Mouse (Mus musculus) forebrain, embryonic 14.5 days (tissue): ENCODE measurements around the gene Cntrl. TPM values are rescaled to one million over a fixed set of nuclear protein-coding genes. Genes with fewer than 3 reads are reported as not detected.

Experiments
- ATAC-seq: fragments of 200-750 bp; cut with Nextera tagmentation; 2 replicates; pipeline ENCODE4 v1.8.0; 2017; ENCODE audit warnings: mild to moderate bottlenecking, moderate library complexity
- DNase-seq: peaks from one replicate; pipeline ENCODE4 v3.0.0-alpha.2; 2015; ENCODE audit warnings: low spot score
- H3K27ac ChIP-seq: fragments of 300-500 bp; sonication (generic); 2 replicates; pipeline ENCODE4 v1.5.1; 2014; ENCODE audit warnings: low read depth, mild to moderate bottlenecking, control low read depth, low read length, moderate library complexity
- H3K27me3 ChIP-seq: fragments of 300-500 bp; sonication (generic); replicated peaks from 2 replicates; pipeline ENCODE4 v1.6.1; 2014; ENCODE audit warnings: low read length, control low read depth, mixed read lengths; ENCODE audit not compliant: control insufficient read depth, insufficient read depth
- H3K36me3 ChIP-seq: fragments of 300-500 bp; sonication (generic); 2 replicates; pipeline ENCODE4 v1.6.1; 2014; ENCODE audit warnings: low read length, control low read depth; ENCODE audit not compliant: control insufficient read depth, insufficient read depth
- H3K4me1 ChIP-seq: fragments of 300-500 bp; sonication (generic); 2 replicates; pipeline ENCODE4 v1.6.1; 2014; ENCODE audit warnings: antibody characterized with exemption, low read length, control low read depth; ENCODE audit not compliant: control insufficient read depth, insufficient read depth
- H3K4me2 ChIP-seq: fragments of 300-500 bp; sonication (generic); 2 replicates; pipeline ENCODE4 v1.6.1; 2014; ENCODE audit warnings: mild to moderate bottlenecking, control low read depth, low read length
- H3K4me3 ChIP-seq: fragments of 300-500 bp; sonication (generic); 2 replicates; pipeline ENCODE4 v1.5.1; 2014; ENCODE audit warnings: low read depth, low read length, control low read depth
- H3K9ac ChIP-seq: fragments of 300-500 bp; sonication (generic); 2 replicates; pipeline ENCODE4 v1.6.1; 2014; ENCODE audit warnings: mild to moderate bottlenecking, low read length, control low read depth, moderate library complexity
- H3K9me3 ChIP-seq: fragments of 300-500 bp; sonication (generic); replicated peaks from 2 replicates; pipeline ENCODE4 v1.6.1; 2016; ENCODE audit warnings: low read length, control low read depth, mixed read lengths; ENCODE audit not compliant: control insufficient read depth
- WGBS: fragments of 180-500 bp; shearing (Covaris S2); extraction: QIAGEN DNeasy Blood & Tissue Kit; methylation state at CpG from one replicate; pipeline ENCODE4 v1.1.7; 2014; 5-methylcytosine and 5-hydroxymethylcytosine counted together
- polyA plus RNA-seq: library from polyadenylated mRNA; unstranded; fragments of >200 nt; fragmentation: Nextera tagmentation; extraction: Ambion mirVana; gene quantifications from 2 replicates; pipeline ENCODE4 v1.2.1, GENCODE M21; 2014

Cntrl gene
- polyA plus RNA-seq, 1 experiment from 2014 or later, result 14.9 TPM

GRCm38 (mm10) chr2:35138576-35138975, 29.3 kb downstream of the Cntrl start:
- 95% methylated on average over 1 of the region's 1 CpGs for WGBS

DNA sequence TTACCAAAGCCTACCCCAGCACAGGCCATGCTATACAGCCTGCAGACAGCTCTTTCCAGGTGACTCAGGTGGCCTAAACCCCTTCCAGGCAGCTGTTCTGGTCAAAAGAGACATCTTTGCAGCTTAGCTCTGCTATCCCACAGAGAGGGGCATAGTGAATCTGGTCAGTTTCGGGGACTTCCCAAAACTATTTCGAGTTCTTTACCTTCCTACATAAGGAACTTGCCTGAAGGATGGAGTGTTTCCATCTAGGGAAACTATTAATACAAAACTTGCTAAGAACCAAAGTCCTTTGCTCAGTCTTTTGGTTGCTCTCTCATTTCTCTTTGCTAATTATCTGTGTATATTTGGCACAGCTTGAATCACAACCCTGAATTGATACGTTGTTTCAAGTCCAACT, 32.4 kb downstream of the Cntrl start:
- Histone ChIP-seq H3K27me3 (no peaks in the 10 kb centered on the region), H3K4me2 (no peak overlapping the region), H3K36me3 (peaks cover 92% of the 10 kb centered on the region), H3K4me1 (no peaks in the 10 kb centered on the region), H3K9ac (no peak overlapping the region), H3K27ac (no peak overlapping the region), H3K4me3 (no peak overlapping the region), H3K9me3 (no peaks in the 10 kb centered on the region)
- WGBS, result 92% methylated on average over 3 of the region's 3 CpGs
- DNase-seq (no peak), ATAC-seq (no peak)

More at GRCm38 (mm10) chr2:35138576-35138975, 29.3 kb downstream of the Cntrl start:
- Histone ChIP-seq H3K27ac (no peak overlapping the region), H3K36me3 (peaks cover 76% of the 10 kb centered on the region), H3K9me3 (no peaks in the 10 kb centered on the region), H3K27me3 (no peaks in the 10 kb centered on the region), H3K9ac (no peak overlapping the region), H3K4me1 (no peaks in the 10 kb centered on the region), H3K4me2 (no peak overlapping the region), H3K4me3 (no peak overlapping the region)
- ATAC-seq (no peak), DNase-seq (no peak)

GRCm38 (mm10) chr2:35148806-35149205, 39.5 kb downstream of the Cntrl start:
- H3K27ac ChIP-seq, result no peak overlapping the region
- no peak overlapping the region for H3K9ac ChIP-seq
- WGBS, result 94% methylated on average over 10 of the region's 10 CpGs
- no peak for DNase-seq
- no peaks in the 10 kb centered on the region for H3K9me3 ChIP-seq
- peaks cover 98% of the 10 kb centered on the region for H3K36me3 ChIP-seq
- no peak overlapping the region for H3K4me2 ChIP-seq
- H3K4me1 ChIP-seq, result no peaks in the 10 kb centered on the region
- no peaks in the 10 kb centered on the region for H3K27me3 ChIP-seq
- no peak overlapping the region for H3K4me3 ChIP-seq
- ATAC-seq, result no peak

GRCm38 (mm10) chr2:35151303-35151882, 42.1 kb downstream of the Cntrl start:
- Histone ChIP-seq H3K9me3 (no peaks in the 10 kb centered on the region), H3K36me3 (peaks cover 100% of the 10 kb centered on the region), H3K27me3 (no peaks in the 10 kb centered on the region), H3K27ac (no peak overlapping the region), H3K4me1 (no peaks in the 10 kb centered on the region), H3K4me2 (no peak overlapping the region), H3K9ac (no peak overlapping the region), H3K4me3 (no peak overlapping the region)
- DNase-seq (no peak), ATAC-seq (no peak)
- WGBS, result 96% methylated on average over 13 of the region's 13 CpGs

GRCm38 (mm10) chr2:35153179-35153578, 43.9 kb downstream of the Cntrl start:
- H3K27me3 ChIP-seq, result no peaks in the 10 kb centered on the region
- ATAC-seq (no peak), DNase-seq (no peak)
- no peak overlapping the region for H3K9ac ChIP-seq
- peaks cover 100% of the 10 kb centered on the region for H3K36me3 ChIP-seq
- H3K9me3 ChIP-seq, result no peaks in the 10 kb centered on the region
- H3K27ac ChIP-seq, result no peak overlapping the region
- WGBS, result 92% methylated on average over 6 of the region's 6 CpGs
- H3K4me1 ChIP-seq, result no peaks in the 10 kb centered on the region
- H3K4me2 ChIP-seq, result no peak overlapping the region
- H3K4me3 ChIP-seq, result no peak overlapping the region

DNA sequence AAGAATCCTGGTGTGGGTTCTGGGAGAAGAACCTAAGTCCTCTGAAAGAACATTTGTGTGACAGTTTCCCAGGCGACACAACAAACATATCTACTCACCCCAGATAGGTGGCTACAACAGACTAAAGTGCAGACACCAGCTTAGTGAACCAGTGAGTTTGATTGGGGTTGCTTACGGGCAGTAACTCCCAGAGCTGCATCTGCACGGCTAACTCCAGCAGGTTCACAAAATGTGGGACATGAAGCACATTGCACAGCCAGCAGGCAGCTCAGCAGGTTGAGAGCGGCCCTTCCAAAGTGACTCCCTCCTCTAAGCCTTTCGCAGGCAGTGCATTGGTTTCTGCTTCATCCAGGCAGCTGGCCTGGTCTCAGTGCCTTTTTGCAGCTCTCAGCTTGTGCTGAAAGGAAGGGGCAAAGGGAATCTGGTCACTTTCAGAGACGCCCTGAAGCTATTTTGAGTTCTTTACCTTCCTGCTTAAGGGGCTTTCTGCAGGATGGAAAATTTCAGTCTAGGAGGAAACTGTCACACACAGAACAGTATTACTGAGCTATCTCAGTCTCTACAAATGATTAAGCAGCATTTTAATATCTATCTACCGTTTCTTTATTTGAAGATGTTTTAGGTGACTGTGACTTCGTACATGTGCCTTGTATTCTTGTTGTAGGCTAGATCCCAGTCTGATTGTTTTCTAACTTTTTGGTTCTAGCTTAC, 44.7 kb downstream of the Cntrl start:
- no peak overlapping the region for H3K4me3 ChIP-seq
- H3K27me3 ChIP-seq, result no peaks in the 10 kb centered on the region
- no peak overlapping the region for H3K27ac ChIP-seq
- no peaks in the 10 kb centered on the region for H3K4me1 ChIP-seq
- no peak overlapping the region for H3K9ac ChIP-seq
- peaks cover 100% of the 10 kb centered on the region for H3K36me3 ChIP-seq
- no peaks in the 10 kb centered on the region for H3K9me3 ChIP-seq
- no peak overlapping the region for H3K4me2 ChIP-seq
- 89% methylated on average over 8 of the region's 8 CpGs for WGBS
- ATAC-seq, result no peak
- no peak for DNase-seq

DNA sequence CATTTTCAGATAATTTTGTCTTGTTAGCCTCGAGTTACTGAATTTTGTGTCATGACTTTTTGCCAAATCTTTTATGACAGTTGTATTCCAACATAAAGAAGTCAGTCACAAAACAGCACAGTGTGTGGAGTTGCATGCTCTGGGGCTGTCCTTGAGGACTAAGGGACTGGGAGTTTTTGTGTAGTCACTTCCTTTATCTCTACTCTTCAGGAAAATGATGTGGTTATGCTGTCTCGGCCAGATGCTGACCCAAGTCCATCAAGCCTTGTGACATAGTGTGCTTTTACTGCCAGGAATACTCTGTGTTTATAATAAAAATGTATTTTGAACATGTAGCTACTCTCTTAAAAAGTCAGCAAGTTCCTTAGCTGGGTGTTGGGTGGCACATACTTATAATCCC, 47.7 kb downstream of the Cntrl start:
- no peaks in the 10 kb centered on the region for H3K9me3 ChIP-seq
- DNase-seq, result no peak
- peaks cover 87% of the 10 kb centered on the region for H3K36me3 ChIP-seq
- WGBS, result 93% methylated on average over 2 of the region's 2 CpGs
- H3K4me1 ChIP-seq, result no peaks in the 10 kb centered on the region
- H3K9ac ChIP-seq, result no peak overlapping the region
- no peak overlapping the region for H3K4me3 ChIP-seq
- no peak overlapping the region for H3K27ac ChIP-seq
- ATAC-seq, result no peak
- no peak overlapping the region for H3K4me2 ChIP-seq
- no peaks in the 10 kb centered on the region for H3K27me3 ChIP-seq

GRCm38 (mm10) chr2:35157836-35158235, 48.5 kb downstream of the Cntrl start:
- Histone ChIP-seq H3K9ac (no peak overlapping the region), H3K4me3 (no peak overlapping the region), H3K4me2 (no peak overlapping the region), H3K9me3 (no peaks in the 10 kb centered on the region), H3K4me1 (no peaks in the 10 kb centered on the region), H3K27me3 (no peaks in the 10 kb centered on the region), H3K27ac (no peak overlapping the region), H3K36me3 (peaks cover 86% of the 10 kb centered on the region)
- ATAC-seq (no peak), DNase-seq (no peak)
- 89% methylated on average over 7 of the region's 7 CpGs for WGBS

DNA sequence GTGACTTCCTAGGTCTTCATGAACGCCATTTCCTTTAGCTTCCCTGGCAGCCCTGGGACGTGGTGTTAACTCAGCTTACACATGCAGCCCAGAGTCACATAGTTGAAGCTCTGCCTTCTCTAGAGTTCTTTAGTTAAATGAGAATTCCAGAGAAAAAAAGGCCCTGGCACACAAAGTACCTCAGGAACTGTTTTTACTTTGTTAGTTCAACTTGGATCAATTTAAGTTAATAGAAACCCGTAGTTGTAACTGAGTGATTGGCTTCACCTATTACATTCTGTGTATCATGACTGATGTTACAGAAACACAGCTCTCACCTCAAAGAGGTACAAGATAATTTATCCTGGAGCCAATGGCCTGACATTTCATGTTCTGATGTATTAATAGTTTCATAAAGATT, 49.1 kb downstream of the Cntrl start:
- Histone ChIP-seq H3K9me3 (no peaks in the 10 kb centered on the region), H3K4me1 (no peaks in the 10 kb centered on the region), H3K4me3 (no peak overlapping the region), H3K9ac (no peak overlapping the region), H3K4me2 (no peak overlapping the region), H3K36me3 (peaks cover 86% of the 10 kb centered on the region), H3K27me3 (no peaks in the 10 kb centered on the region), H3K27ac (no peak overlapping the region)
- DNase-seq (no peak), ATAC-seq (no peak)
- 94% methylated on average over 3 of the region's 3 CpGs for WGBS
